Mouse (Mus musculus): ENCODE measurements around the gene Gpr156.
"Not testable (repeated sequence)": the region's sequence is repeated elsewhere in the genome, so short reads cannot be mapped to it uniquely, and the experiment has no call there.

Gpr156 gene

GRCm38 (mm10) chr16:37956751-37957150 lies 40.5 kb downstream of the Gpr156 start:
- DNase-seq (ENCODE audit: low spot score): no peak

DNA sequence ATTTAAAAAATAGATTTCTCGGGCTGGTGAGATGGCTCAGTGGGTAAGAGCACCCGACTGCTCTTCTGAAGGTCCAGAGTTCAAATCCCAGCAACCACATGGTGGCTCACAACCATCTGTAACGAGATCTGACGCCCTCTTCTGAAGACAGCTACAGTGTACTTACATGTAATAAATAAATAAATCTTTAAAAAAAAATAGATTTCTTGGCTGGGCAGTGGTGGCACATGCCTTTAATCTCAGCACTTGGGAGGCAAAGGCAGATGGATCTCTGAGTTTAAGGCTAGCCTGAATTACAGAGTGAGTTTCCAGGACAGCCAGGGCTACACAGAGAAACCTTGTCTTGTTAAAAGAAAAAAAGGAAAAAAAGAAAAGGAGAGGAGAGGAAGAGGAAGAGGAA lies 46.4 kb downstream of the Gpr156 start:
- not testable (repeated sequence) for DNase-seq (ENCODE audit: low spot score)

DNA sequence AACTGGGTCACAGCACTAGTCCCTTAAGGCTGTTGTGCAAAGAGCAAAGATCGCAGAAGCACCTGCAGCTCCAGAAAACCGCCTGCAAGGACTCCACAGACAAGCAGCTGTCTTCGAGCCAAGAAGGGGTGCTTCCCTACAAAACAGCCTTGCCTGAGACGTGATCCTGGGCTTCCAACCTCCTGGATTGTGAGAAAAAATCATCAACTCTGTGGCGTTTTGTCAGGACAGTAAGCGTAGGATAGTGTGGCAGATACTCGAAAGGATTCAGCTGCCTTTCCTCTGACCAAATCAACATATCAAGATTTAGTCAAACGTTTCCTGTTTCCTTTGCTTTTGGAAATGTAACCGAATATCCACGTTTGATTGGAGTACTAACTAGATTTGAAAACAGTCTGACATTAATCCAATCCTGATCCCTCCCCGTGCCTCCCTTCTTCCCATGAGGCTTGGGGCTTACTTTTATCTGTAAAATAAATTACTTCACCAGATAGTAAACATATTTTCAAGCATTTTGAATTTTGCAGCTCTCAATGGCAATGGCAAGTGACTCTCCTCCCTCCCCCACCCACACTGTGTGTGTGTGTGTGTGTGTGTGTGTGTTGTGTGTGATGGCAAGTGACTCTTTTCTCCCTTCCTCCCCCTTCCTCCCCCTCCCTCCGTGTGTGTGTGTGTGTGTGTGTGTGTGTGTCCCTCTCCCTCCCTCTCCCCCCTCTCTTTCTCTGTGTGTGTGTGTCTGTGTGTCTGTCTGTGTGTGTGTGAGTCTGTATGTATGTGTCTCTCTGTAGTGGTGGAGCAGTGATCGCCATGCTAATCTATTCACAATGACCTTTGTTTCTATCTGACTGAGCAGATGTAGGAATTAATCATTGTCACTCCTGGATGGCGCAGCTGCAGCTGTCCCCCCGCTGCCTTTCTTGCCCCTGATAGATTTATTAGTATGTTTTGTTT lies 47.3 kb downstream of the Gpr156 start:
- peak; percentile 7 for DNase-seq (ENCODE audit: low spot score)

DNA sequence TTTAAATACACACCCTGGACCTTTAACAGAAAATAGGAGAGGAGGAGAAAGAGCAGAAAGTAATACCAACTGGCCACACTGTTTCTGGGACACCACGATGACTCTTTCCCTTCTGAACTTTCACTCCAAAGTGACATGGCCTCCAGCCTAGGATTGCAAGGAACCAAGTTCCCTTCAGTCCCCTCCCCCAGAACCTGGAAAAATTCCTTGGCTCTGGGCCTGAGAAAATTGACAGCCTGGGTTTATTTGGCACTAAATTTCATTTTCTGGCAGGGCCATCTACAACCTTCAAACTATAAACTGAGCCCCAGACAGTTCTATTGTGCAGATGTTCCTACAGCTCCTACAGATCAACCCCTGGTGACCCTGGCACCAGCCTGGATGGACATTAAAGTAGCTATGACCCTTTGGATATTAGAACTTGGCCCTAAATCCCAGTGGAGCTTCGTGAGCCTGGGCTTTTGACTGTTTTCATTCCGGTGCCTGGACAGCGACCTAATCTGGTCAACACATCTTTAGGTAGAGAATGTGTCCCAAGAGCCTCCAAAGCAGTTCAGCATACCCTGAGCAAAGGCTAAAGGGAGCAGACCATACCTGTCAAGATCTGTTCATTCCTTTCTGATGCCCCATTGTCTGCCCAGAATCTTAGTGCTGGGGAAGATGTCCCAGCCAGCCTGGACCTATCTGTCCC lies 48.2 kb downstream of the Gpr156 start:
- DNase-seq (ENCODE audit: low spot score): no peak

DNA sequence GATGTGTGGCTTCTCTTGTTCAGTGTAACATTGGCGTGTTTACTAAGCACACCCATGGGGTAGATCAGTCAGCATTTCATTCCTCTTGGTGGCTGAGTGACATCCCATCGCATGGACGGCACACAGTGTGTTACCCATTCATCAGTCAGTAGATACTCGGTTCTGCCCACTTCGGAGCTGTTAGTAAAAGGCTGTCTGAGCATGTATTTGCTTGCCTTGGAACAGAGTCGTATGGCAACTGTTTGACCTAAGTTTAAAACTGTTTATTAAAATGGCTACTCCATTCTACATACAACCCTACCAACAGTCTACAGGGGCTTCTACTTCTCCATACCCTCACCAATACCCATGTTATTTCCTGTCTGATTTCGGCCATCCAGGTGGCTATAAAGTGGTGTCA lies 50.6 kb downstream of the Gpr156 start:
- no peak for DNase-seq (ENCODE audit: low spot score)

DNA sequence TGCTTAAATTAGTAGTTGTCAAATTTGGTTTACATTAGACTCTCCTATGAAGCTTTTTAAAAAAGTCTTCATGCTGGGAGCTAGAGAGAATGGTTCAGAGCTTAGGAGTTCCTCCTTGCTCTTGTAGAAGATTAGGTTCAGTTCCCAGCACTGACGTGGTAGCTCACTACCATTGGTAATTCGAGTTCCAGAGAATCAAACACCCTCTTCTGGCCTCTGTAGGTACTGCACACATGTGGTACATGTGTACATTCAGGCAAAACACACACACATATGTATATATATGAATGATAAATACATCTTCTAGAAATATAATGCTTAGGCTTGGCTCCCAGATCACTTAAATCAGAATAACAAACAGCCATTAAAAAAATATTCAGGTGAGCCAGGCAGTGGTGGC lies 51.1 kb downstream of the Gpr156 start:
- DNase-seq (ENCODE audit: low spot score): no peak

DNA sequence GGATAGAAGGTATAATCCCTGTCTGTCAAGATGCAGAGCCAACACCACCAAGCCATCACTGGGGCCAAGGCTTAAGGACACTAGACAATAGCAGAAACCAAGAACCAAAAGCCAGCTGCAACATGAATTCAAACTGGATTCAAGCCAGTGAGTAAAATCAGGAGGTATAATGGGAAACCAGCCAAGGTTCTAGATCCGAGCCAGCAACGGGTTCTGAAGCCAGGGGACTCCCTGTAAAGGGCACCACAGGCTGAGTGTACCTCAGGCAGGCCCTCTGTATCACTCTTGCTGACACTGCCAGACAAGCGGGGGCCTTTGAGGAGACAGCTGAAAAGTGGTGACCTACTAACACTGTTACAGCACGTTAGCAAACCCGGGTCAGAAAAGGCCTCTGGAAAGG lies 55.2 kb downstream of the Gpr156 start:
- no peak for DNase-seq (ENCODE audit: low spot score)

- no peak for DNase-seq (ENCODE audit: low spot score)
Observed at GRCm38 (mm10) chr16:37972357-37972756, 56.1 kb downstream of the Gpr156 start.

GRCm38 (mm10) chr16:37973239-37973638 lies 56.9 kb downstream of the Gpr156 start:
- not testable (repeated sequence) for DNase-seq (ENCODE audit: low spot score)

DNA sequence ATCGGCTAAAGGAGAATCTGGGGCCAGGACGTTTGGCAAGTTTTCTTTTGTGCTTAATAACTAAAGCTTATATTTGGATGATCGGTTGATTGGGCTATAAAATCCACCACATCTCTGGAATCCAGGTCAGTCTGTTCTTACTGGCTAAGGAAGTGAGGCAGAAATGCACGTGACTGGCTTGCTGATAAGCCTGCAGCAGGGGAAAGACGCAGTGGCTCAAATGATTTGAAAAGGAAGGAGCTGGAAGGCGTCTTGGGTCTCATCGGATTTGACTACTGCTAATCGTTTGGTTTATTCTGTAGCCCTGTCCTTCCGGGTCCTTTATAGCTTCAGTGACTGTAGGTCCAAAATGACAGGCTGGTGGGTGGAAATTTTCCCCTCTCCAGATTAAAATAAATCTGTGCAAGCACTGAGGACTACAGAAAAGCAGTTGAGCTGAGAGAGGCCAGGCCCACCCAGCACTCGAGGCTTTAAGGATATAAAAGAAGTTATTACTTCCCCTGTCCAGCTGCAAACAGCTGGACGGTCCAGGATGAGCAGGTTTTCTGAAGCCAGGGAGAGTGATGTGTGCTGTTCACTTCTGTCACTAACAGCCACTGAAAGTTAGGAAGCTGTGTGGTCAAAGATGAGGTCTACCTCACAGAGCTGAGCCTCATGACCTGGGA lies 57.7 kb downstream of the Gpr156 start:
- no peak for DNase-seq (ENCODE audit: low spot score)

GRCm38 (mm10) chr16:37974520-37975340 lies 58.4 kb downstream of the Gpr156 start:
- DNase-seq (ENCODE audit: low spot score): no peak

- no peak for DNase-seq (ENCODE audit: low spot score)
Observed at GRCm38 (mm10) chr16:37981907-37982306, 65.6 kb downstream of the Gpr156 start.

DNA sequence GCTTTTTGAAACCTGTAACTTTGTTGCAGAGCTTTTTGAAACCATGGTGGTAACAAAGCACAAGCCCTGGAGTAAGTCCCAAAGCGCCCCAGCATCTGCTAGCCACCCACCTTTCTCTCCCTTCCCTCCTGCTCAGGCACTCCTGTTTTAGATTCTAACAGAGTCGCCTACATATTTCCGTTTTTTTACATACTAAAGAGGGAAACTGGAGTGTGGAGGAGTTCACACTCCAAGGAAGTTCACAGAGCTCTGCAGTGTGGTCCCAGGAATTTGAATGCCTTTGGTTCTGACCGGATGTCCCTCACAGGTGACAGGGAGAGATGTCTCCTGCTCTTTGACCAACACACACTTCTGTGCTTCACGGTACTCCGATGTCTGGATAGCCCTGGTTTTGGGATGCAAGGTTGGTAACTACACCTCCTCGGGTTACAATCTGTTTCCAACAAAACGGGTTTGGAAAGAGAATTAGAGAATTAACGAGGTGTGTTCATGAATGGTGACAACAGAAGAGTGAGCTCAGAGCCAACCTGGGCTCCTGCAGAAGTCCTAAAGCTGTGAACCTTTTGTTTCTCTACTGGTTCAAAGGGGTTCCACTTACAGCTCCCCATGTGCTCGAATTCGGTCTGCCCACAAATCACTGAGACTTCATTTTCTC lies 72.0 kb downstream of the Gpr156 start:
- no peak for DNase-seq (ENCODE audit: low spot score)

- DNase-seq (ENCODE audit: low spot score): no peak
Observed at GRCm38 (mm10) chr16:37989796-37990195, 73.5 kb downstream of the Gpr156 start.

DNA sequence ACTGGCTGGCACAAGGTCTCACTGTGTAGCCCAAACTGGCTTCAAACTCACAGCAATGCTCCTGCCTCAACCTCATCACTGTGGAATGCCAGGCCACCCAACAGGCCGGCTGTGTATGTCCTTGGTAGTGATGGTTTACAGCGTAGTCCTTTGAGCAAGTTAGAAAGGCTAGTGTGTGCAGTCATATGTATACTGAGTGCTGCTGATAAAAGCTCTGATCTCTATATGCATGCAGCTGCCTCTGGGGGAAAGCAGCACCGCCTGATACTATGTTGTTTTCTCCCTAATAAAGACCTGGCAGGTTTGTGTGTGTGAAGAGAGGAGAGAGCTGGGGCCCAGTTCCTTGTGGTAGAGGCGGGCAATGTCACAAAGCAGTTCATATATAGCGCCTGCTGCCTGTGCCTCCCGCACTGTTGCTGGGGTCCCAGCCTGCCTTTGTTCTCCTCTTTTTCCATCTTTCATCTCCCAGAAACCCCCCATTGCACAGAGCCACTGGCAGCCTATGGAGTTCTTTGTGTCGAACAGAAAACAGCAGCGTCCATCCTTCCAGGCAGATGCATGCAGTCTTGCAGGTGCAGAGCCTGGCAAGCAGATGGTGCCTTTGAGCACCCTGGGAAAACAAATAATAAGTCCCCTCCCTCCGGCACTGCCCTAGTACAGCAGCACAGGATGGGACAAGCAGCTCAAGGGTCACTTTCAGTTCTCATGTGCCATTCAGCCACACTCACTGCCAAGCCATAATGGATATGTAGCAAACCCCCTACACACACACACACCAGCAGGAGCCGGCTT lies 74.5 kb downstream of the Gpr156 start:
- DNase-seq (ENCODE audit: low spot score): no peak

DNA sequence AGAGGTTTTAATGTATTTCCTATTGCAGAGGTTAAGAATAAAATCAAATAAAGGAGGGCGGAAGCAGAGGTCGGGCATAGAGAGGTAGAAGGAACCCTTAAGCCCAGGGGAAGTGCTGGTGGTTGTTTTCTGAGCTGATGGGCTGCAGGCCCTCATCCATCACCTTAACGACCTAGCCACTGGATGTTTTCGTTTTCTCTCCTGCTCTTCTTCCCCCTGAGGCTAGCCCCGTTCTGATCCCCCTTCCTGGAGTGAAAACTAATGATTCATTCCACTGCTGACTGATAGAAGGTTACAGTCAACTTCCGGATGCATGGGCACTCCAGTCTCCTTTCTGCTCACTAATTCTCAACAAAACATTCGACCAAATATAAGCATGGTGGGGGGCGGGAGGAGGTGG lies 76.5 kb downstream of the Gpr156 start:
- DNase-seq (ENCODE audit: low spot score): no peak

DNA sequence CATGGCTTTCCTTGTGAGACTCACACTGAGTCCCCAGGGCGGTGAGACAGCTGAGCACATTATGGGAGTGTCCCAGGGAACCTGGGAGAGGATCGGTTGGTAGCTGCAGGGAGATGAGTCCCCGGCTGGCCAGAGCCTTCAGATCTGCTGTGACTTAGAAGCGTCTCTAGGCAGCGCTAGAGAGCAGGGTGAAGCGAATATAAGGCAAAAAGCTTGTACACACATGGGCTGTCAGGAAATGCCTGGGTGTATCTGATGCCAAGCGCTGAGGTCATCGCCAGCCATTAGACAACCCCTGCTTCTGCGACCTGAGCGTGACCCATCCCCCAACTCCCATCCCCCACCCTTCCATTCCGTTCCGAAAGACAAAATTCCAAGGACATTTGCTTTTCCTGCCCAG lies 78.4 kb downstream of the Gpr156 start:
- DNase-seq (ENCODE audit: low spot score): peak; percentile 50

DNA sequence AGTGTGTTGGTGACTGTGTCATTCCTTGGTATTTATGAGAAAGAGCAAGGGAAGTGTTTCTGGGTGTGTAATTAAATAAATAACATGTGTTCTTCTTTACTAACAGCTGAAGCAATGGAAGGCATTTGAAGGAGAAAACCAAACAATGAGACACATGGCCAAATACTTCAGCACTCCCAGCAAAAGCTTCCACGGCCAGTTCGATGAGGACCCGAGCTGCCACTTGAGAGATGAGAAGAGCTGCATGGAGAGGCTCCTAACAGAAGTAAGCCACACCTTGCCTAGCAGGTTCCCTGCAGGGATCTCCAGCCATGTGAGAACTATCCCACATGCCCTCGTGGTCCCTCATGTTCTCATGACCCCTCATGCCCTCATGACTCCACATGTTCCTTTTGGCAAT lies 81.5 kb downstream of the Gpr156 start:
- DNase-seq (ENCODE audit: low spot score): no peak

DNA sequence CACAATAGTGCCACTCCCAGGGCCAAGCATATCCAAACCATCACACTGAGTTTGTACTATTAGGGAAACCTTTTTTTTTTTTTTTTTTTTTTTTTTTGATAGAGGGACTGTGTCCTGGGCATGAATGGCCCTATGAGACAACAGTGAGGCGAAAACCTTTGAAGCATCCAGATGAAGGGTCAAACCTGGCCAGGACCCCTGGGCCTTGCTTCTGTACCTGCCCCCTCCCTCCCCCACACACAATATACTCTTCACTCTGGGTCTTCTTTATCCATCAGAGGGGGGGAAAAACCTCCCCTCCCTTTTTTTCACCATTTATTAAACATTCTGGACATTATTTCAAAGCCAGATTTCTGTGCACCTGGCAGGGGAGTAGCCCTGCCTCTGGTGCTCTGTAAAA lies 83.5 kb downstream of the Gpr156 start:
- no peak for DNase-seq (ENCODE audit: low spot score)

DNA sequence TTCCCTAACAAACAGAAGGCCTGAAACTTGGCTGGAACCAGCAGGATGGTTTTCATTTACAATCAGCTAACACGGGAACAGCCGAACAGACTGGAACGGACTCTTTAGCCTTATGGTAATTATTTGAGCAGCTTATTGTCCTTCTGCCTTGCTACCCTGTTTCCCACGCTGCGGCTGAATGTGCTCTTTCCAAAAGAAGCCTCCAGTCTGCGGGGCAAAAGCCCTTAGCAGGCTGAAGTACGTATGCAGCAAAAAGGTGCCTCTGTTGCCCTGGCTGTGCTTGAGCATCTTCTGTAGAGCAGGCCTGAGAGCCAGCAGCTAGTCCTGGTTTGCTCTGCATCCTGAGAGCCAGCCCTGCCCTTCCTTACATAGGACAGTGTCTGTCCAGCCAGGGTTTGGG lies 83.9 kb downstream of the Gpr156 start:
- no peak for DNase-seq (ENCODE audit: low spot score)

DNA sequence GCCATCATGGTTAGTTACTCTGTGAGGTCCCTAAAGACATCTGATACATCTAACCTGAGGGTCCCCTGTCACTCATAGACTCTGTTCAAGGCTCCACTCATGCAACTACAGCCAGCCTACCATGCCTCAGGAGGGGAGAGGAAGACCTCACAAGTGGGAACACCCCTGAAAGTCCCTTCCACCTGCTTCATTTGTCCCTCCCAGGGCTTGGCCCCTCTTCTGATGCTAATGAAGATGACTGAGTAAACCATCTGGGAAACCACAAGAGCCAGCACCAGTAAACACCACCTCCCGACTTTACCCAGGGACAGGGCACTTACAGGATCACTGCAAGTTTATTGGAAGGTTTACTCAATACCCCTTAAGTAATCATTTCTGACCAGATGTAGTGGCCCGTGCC lies 85.5 kb downstream of the Gpr156 start:
- no peak for DNase-seq (ENCODE audit: low spot score)
